Mouse (Mus musculus) testis, postnatal 14 days (tissue): Measurements from ENCODE around the gene Csnk2a1.
"Not testable (repeated sequence)": the region's sequence is repeated elsewhere in the genome, so short reads cannot be mapped to it uniquely, and the experiment has no call there.

ENCODE experiments used
- DNase-seq: peaks from one replicate; pipeline ENCODE4 v3.0.0; 2021; ENCODE audit warnings: low spot score

Csnk2a1 gene

GRCm38 (mm10) chr2:152226248-152227050 is at the start of gene Csnk2a1:
TSS of gene Csnk2a1 (plus strand) at chr2:152226839.
- DNase-seq = peak; percentile 90

DNA sequence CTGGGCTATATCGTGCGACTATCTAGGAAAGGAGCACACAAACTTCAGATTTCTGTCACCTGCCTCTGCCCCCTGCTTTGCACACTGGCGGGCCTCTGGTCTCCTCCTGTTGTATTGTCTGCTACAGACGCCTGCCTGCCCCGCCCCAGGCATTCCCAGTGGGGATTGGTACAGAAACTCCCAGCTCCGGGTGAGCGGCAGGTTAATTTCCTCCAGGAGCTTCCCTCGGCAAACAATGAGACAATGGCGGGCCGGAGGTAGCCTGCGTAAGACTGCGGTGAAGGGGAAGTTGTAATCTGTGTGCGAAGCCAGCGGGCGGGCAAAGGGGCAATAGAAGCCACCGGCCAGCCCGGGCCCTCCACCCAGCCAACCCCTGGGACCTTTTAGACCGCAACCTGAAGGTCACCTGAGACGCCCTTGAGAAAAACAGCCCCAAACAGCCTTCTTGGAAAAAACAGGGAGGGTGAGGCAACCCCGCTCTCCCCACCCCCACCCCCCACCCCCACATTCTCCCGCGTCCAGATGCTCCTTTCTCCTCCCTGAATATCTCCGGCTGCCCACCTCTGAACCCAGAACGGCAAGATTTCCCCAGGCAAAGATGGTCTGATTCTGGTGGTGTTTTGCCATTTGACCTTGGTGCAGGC is 49.4 kb upstream of the Csnk2a1 start:
- DNase-seq = no peak

- DNase-seq = no peak
Observed at GRCm38 (mm10) chr2:152177806-152178170, 48.9 kb upstream of the Csnk2a1 start.

DNA sequence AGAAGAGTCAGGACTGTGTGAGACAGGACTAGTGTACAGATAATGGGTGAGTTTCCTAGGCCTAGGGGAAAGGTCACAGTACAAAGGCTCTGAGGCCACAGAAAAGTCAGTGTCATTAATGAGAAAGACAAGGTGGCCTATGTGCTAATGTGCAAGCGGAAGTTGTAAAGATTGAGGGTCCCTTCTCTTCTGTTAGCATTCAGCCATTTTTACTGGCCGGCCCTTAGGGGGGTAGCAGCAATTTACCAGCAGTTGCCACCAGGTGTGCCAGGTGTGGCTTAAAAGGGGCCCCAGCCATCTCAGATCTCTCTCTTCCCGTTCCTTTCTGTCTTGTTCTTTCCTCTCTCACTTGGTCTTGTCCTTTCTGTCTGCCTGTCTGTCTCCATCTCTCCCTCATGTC is 48.3 kb upstream of the Csnk2a1 start:
- no peak for DNase-seq

GRCm38 (mm10) chr2:152179301-152179700 is 47.3 kb upstream of the Csnk2a1 start:
- no peak for DNase-seq

- DNase-seq = no peak
Observed at GRCm38 (mm10) chr2:152180323-152180722, 46.3 kb upstream of the Csnk2a1 start.

GRCm38 (mm10) chr2:152187132-152187531 is 39.5 kb upstream of the Csnk2a1 start:
- no peak for DNase-seq

- DNase-seq = no peak
Observed at GRCm38 (mm10) chr2:152189213-152189612, 37.4 kb upstream of the Csnk2a1 start.

- no peak for DNase-seq
Observed at GRCm38 (mm10) chr2:152189640-152190039, 37.0 kb upstream of the Csnk2a1 start.

DNA sequence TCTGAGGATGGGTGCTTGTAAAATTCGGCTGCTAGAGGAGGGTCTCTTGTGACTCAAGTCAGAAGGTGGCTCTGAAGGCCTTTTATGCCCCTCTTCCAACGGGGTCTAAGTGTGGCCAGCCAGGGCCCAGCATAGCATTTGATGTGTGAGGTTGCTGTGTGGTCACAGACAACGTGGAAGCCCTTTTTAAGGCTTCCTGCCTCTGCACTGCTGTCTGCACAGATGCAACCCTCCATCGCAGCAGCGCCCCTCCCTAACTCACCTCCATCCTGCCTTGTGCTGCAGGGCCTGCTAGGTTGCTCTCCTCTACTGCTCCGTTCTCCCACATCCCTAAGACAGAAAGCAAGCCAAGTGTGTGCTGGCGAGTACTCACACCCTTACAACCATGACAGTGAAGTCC is 36.5 kb upstream of the Csnk2a1 start:
- DNase-seq = no peak

DNA sequence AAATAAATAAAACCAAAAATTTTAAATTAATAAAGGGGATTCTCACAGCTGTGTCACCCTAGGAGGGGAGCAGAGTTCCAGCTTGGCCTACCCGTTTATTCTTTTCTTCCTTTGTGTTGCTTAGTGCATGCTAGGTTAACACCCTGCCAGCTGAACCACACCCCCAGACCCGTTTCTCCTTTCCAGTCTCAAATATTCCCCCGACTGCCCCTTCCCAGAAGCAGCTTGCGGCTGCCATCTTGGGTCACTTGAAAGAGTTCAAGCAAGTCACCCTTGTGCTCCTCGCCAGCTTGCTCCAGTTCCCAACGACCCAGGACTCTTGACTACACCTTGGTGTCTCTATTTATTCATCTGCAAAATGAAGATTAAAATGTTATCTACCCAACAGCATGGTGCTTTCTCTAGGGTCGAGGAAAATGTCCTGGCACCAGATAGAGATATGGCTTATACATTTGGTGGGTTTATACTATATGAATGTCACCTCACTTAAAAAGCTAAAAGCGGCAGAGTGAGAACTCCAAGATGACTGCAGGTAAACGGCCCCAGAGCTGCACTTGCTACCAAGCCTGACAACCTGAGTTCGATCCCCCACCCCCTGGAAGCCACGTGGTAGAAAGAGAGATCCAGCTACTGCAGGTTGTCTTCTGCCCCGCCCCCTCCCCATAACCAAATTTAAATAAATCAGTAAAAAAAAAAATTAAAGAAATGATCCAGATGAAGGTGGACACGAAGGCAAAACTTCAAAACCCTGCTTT is 33.9 kb upstream of the Csnk2a1 start:
- no peak for DNase-seq

DNA sequence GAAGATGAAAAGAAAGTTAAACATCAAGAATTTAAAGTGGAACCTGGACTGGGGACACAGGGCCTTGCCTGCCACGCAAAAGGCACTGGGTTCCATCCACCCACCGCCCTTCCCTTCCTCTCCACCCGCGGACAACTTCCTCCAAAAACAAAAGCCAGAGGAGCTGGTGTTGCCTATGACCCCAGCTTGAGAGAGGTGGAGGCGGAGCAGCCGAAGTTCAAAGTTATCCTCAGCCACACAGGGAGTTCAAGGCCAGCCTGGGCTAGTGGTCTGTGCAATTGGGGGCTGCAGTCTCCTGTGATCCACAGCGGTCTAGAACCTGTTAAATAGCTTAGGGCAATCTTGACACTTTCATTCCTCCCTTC is 33.3 kb upstream of the Csnk2a1 start:
- no peak for DNase-seq

DNA sequence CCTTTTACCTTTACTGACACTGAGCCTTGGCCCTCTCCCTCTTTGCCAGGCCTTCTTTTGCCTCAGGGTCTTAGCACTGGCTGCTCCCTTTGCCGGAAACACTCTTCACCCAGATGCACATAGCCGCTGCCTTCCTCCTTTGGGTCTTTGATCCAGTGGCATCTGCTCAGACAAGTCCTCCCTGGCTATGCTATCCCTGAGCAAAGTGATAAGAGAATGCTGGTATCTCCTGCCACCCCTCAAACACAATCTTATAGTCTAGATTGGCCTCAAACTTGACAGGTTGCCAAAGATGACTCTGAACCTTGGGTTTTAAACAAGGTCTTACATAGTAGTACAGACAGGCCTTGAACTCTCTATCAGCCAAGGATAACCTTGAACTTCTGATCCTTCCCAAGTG is 32.1 kb upstream of the Csnk2a1 start:
- no peak for DNase-seq

GRCm38 (mm10) chr2:152196896-152197295 is 29.7 kb upstream of the Csnk2a1 start:
- no peak for DNase-seq

DNA sequence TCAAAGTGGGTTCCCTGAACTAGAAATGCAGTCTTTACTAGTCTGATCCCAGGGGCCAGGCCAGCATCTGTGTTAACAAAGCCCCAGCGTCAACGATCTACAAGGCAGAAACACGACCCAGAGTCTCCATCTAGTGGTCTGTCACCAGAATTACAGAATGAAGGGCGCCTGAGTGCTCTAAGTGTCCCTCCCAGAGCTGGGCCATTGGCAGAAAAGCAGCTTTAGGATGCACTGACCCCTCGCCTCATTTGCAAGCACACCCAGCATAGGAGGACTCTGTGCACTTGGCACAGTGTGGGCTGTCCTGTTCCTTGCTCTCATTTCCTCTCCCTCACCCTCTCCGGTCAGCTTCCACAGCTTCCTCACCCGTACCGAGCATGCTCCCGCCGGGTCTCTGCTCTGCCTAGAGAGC is 29.3 kb upstream of the Csnk2a1 start:
- DNase-seq = peak; percentile 67

DNA sequence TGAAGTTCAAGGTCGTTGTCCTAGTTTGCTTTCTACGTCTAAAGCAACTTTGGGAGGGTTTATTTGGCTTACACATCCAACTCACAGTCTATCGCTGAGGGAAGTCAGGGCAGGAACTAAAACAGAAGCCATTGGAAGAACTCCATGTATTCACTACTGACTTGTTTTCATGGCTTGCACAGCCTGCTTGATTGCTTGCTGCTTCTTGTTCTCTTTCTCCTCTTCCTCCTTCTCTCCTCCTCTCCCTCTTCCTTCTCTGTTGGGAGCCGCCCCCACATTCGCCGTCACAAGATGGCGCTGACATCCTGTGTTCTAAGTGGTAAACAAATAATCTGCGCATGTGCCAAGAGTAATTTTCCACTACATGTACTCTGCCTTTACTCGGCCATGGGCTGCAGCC is 20.5 kb upstream of the Csnk2a1 start:
- not testable (repeated sequence) for DNase-seq

- no peak for DNase-seq
Observed at GRCm38 (mm10) chr2:152211871-152212270, 14.8 kb upstream of the Csnk2a1 start.

- DNase-seq = no peak
Observed at GRCm38 (mm10) chr2:152216975-152217374, 9.7 kb upstream of the Csnk2a1 start.

DNA sequence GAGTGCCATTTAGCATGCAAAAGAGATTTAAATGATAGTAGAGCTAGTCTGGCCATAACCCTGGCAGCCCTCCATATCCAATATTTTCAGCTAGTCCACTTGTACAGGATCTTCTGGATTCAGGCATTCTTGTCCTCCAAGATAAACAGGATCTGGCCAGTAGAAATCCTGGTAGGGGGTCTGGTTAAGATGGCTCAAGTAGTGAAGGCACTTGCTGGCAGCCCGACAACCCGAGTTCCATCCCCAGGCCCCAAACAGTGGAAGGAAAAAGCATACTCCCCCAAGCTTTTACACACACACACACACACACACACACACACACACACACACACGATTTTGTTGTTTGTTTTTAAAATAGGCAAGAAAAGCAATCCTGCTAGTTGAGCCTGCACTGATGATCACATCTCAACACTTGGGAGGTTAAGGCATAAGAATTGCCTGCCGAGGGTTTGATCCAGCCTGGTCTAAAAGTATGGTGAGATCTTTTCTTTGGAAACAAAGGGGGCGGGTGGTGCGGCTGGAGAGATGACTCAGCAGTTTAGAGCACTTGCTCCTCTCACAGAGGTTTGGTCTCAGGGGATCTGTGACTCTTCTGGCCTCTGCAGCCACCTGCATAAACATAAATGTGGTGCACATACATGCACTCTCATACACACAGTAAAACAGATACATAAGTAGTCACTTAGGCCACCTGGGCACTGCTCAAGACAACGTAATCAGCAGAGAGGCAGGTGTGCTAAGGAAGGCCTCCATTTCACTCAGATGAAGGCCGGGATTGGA is 2.9 kb upstream of the Csnk2a1 start:
- no peak for DNase-seq

DNA sequence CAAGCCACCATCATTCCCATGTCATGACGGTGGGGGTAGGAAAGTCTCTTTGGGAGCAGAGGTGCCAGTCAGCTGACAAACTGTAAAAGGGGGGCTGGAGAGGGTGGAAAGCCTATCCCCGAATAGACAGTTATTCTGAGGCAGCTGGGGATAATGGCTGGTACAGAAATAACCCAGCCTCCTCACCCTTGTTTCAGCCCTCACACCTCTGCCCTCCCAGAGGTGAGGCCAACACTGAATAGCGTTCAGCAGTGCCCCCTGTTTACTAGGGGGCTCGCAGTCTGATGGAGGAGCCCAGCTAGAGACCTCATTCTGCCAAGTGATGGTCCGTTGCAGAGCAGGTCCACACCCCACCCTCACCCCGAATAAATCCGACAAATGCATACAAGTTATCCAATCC is 1.1 kb upstream of the Csnk2a1 start:
- DNase-seq = peak; percentile 32

DNA sequence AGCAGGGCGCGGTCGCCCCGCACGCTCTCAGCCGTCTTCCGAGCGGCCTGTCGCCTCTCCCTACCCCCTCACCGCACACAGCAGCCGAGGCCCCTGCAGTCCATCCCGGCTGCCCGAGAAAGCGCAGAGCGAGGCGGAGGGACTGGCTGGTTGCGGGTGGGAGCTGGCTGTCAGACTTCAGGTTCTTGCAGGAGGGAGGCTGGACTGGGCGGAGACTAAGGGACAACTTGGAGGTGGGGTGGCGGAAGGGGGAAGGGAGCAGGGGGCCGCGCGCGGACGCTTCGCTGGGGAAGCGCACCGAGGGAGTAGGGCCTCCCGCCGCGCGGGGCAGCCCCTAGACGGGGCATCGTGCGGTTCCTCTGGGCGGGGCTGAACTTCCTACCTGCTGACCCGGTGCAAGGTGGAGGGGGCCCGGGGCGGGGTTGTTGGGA is 427 bp downstream of the Csnk2a1 start:
- DNase-seq = peak; percentile 80

DNA sequence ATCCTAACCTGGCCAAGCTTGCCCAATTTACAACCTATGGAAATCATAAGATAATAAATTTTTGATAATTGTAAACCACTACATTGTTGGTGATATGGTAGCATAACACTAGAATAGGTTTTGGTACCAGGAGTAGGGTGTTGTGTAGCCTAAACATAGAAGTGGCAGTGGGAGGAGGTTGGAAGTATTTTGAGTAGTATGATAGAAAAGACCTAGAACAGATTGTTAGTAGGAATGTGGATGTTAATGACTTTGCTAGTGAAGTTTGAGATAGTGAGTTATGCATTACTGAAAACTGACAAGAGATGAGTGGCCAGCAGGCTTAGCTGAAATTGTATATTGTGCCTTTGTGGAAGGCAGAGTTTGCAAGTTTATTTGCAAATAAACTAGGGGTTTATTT is 3.4 kb downstream of the Csnk2a1 start:
- DNase-seq = no peak
